Mouse (Mus musculus): ENCODE results near the gene Irf3. TPM values are rescaled to one million over a fixed set of nuclear protein-coding genes. Genes with fewer than 3 reads are reported as not detected.

The Irf3 gene
- polyA plus RNA-seq, 1 experiment from 2014 or later = 90.9 TPM

DNA sequence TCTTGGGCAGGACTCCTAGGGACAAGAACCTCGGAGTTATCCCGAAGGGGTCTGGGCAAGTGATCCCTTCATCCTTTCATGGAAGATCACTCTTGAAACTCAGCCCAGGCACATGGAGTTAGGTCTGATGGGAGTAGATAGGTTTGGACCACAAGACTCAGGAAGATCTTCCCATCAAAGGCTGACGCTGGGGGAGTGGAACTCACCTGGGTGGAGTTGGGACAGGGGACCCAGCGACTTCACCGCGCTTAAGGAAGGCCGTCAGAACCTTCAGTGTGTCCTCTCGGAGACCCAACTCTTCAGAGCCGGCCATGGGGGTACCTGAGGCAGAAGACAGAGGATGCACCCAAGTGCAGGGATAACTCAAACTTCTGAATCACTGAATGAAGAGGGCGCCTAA, 776 bp upstream of the Irf3 start:
- no peak for ATAC-seq (ENCODE audit: insufficient number of reproducible peaks, insufficient read depth, low FRiP score, low TSS enrichment, low read depth)
- Histone ChIP-seq H3K9me3 (no peaks in the 10 kb centered on the region), H3K36me3 (peaks cover 72% of the 10 kb centered on the region), H3K4me2 (peak overlapping the region; percentile 94), H3K9ac (replicated peaks) (peak overlapping the region; percentile 79), H3K4me1 (replicated peaks) (peaks cover 33% of the 10 kb centered on the region), H3K4me3 (replicated peaks) (peak overlapping the region; percentile 58), H3K27ac (peak overlapping the region; percentile 82), H3K27me3 (no peaks in the 10 kb centered on the region)
- WGBS = 13% methylated on average over 10 of the region's 10 CpGs

DNA sequence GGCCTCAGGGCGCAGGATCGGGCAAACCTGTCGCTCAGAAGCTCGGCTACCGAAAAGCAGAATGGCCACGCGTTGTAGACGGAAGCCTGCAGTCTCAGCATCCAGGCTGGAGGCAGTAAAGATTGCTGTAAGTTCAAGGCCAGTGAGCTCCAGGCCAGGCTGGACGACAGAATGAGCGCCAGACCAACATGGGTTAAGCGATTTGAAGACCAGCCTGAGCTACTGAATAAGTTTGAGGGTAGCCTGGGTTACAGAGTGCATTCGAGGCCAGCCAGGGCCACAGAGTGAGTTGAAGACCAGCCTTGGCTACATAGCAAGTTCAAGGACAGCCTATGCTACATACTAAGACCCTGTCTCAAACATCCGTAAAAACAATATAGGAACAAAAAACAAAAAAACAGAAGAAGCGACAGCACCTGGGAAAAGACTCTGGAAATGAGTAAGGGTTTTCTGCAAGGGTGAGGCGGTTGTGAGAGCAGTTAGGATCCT, 536 bp downstream of the Irf3 start:
- 3% methylated on average over 15 of the region's 15 CpGs for WGBS
- H3K36me3 ChIP-seq = peaks cover 72% of the 10 kb centered on the region
- peaks cover 33% of the 10 kb centered on the region for H3K4me1 ChIP-seq (replicated peaks)
- no peaks in the 10 kb centered on the region for H3K9me3 ChIP-seq
- ATAC-seq (ENCODE audit: insufficient number of reproducible peaks, insufficient read depth, low FRiP score, low TSS enrichment, low read depth) = no peak
- peak overlapping the region; percentile 58 for H3K4me3 ChIP-seq (replicated peaks)
- no peaks in the 10 kb centered on the region for H3K27me3 ChIP-seq
- H3K4me2 ChIP-seq = peak overlapping the region; percentile 94
- H3K27ac ChIP-seq = peak overlapping the region; percentile 90
- peak overlapping the region; percentile 79 for H3K9ac ChIP-seq (replicated peaks)

DNA sequence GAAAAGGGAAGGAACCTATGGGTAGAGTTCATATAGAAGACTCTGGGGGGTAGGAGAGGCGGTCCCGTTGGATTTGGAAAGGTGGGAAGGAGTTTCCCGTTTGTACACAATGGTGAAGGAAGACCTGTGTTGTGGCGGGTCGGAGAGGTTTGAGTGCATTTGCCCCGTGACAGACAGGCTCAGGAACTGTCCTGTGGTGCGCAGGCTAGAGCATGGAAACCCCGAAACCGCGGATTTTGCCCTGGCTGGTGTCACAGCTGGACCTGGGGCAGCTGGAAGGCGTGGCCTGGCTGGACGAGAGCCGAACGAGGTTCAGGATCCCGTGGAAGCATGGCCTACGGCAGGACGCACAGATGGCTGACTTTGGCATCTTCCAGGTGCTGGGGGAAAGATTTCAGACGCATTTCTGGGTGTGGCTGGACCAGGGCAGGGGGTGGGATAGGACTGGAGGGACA, 1.1 kb downstream of the Irf3 start, which contains the start of gene Bcl2l12:
Gene Bcl2l12, minus strand, starts transcription at position 212 of the 455 bp plus-strand sequence.
- 1% methylated on average over 18 of the region's 18 CpGs for WGBS
- H3K27ac ChIP-seq = peak within 1 kb of the TSS; percentile 90
- peak within 1 kb of the TSS; percentile 79 for H3K9ac ChIP-seq (replicated peaks)
- H3K27me3 ChIP-seq = no peaks in the 10 kb centered on the region
- peaks cover 33% of the 10 kb centered on the region for H3K4me1 ChIP-seq (replicated peaks)
- no peaks in the 10 kb centered on the region for H3K9me3 ChIP-seq
- ATAC-seq (ENCODE audit: insufficient number of reproducible peaks, insufficient read depth, low FRiP score, low TSS enrichment, low read depth) = no peak
- peak within 1 kb of the TSS; percentile 58 for H3K4me3 ChIP-seq (replicated peaks)
- peak within 1 kb of the TSS; percentile 94 for H3K4me2 ChIP-seq
- peaks cover 72% of the 10 kb centered on the region for H3K36me3 ChIP-seq

DNA sequence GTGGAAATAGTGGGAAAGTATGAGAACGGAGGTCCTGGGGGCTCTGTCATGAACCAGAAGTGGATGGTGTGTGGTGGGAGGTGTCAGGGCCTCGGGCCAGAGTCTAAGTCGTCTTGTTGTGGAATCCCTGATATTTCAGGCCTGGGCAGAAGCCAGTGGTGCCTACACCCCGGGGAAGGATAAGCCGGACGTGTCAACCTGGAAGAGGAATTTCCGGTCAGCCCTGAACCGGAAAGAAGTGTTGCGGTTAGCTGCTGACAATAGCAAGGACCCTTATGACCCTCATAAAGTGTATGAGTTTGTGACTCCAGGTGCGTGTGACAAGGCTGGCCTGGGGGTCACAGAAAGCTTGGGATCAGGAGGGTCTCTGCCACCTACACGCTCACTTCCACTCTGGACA, 2.3 kb downstream of the Irf3 start:
- WGBS = 78% methylated on average over 11 of the region's 11 CpGs
- H3K27me3 ChIP-seq = no peaks in the 10 kb centered on the region
- no peak overlapping the region for H3K27ac ChIP-seq
- H3K4me1 ChIP-seq (replicated peaks) = peaks cover 37% of the 10 kb centered on the region
- no peaks in the 10 kb centered on the region for H3K9me3 ChIP-seq
- H3K36me3 ChIP-seq = peaks cover 72% of the 10 kb centered on the region
- H3K4me2 ChIP-seq = peak overlapping the region; percentile 94; the same call in 1 of the 2 replicates
- H3K9ac ChIP-seq (replicated peaks) = no peak overlapping the region
- peak overlapping the region; percentile 19; the same call in 1 of the 2 replicates for H3K4me3 ChIP-seq (replicated peaks)
- no peak for ATAC-seq (ENCODE audit: insufficient number of reproducible peaks, insufficient read depth, low FRiP score, low TSS enrichment, low read depth)

DNA sequence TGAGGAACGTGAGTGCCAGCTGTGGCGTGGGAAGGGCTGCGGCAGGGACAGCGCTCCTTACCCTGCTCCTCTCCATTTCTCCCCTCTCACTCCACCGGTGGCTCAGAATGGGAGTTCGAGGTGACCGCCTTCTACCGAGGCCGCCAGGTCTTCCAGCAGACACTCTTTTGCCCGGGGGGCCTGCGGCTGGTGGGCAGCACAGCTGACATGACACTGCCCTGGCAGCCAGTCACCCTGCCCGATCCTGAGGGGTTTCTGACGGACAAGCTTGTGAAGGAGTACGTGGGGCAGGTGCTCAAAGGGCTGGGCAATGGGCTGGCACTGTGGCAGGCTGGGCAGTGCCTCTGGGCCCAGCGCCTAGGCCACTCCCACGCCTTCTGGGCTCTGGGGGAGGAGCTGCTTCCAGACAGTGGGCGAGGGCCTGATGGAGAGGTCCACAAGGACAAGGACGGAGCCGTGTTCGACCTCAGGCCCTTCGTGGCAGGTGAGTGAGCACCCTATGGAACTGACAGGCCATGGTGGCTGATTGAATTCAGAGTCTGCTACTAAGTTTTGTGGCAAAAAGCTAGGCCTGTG, 3.2 kb downstream of the Irf3 start:
- no peak overlapping the region for H3K9ac ChIP-seq (replicated peaks)
- peaks cover 40% of the 10 kb centered on the region for H3K4me1 ChIP-seq (replicated peaks)

DNA sequence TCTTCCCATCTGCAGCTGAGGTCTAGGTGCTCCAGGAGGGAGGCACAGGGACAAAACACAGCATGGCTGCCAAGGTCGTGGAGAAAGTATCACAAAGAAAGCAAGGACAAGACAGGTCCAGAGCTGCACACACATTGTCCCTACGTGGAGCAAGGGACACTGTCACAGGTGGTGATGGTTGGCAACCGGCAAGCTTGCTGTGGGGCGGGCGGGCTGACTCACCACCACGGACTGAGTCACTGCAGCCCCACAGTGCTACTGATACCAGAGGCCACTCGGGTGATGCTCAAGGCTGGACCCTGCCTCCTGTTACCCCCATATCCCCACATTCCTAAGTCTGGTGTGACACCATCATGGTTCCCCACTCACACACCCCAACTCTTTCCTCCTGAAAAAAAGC, 5.0 kb downstream of the Irf3 start:
- Histone ChIP-seq H3K4me2 (no peak overlapping the region), H3K27ac (no peak overlapping the region), H3K4me1 (replicated peaks) (peaks cover 29% of the 10 kb centered on the region), H3K27me3 (no peaks in the 10 kb centered on the region), H3K9ac (replicated peaks) (no peak overlapping the region), H3K9me3 (no peaks in the 10 kb centered on the region), H3K4me3 (replicated peaks) (no peak overlapping the region), H3K36me3 (peaks cover 83% of the 10 kb centered on the region)
- 91% methylated on average over 7 of the region's 7 CpGs for WGBS
- no peak for ATAC-seq (ENCODE audit: insufficient number of reproducible peaks, insufficient read depth, low FRiP score, low TSS enrichment, low read depth)

More for the DNA sequence above, 3.2 kb downstream of the Irf3 start:
- H3K9me3 ChIP-seq = no peaks in the 10 kb centered on the region
- 89% methylated on average over 21 of the region's 21 CpGs for WGBS
- H3K4me3 ChIP-seq (replicated peaks) = no peak overlapping the region; the same call in 1 of the 2 replicates
- no peaks in the 10 kb centered on the region for H3K27me3 ChIP-seq
- H3K36me3 ChIP-seq = peaks cover 72% of the 10 kb centered on the region
- H3K4me2 ChIP-seq = no peak overlapping the region
- ATAC-seq (ENCODE audit: insufficient number of reproducible peaks, insufficient read depth, low FRiP score, low TSS enrichment, low read depth) = no peak
- no peak overlapping the region for H3K27ac ChIP-seq

DNA sequence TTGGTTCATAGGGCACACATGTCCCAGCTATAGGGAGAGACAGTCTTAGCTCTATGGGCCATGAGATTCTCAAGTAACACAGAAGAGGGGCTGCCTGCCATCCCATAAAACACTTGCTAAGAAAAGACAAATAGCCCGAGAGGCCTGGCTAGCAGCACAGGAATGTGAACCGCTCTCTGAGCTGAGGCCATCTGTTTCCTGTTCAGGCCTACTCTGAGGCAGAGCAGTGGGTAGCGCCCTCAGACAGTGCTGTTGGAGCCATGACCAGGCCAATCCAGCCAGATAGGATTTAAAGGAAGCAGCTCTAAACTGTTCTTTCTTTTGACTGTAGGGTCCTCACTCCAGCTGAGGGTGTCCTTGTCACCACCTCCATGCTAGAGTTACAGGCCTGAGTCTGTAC, 7.1 kb downstream of the Irf3 start:
- WGBS = 47% methylated on average over 3 of the region's 3 CpGs
- peak overlapping the region; percentile 69 for H3K27ac ChIP-seq

DNA sequence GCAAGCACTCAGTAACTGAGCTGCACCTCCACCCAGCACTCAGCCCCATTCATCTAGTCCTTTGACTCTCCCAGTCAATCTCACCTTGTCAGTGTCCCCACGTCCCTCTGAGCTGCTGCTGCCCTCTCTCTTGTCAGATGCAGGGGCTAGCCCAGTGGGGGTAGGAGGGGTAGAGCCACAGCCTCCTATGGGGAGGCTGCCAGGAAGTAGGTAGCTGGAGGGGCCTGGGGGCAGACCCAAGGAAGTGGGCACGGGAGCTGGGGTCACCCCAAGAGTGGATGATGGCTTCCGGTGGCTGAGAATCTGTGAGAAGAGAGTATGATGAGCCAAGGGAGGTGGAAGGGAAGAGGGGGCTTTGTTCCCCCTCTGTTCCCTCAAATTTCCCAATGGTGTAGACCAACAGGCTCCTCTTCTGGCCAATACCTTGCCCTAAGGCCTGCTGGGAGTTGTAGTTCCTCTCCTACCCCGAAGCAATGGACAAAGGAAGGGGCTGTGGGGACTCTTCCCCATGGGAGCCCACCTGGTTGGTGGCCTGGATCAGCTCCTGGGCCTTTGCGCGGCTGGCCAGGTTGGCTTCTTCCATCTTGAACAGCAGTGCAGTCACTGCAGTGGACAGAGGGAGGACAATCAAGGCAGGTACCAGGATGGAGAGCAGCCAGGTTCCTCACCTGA, 8.0 kb downstream of the Irf3 start:
- no peak overlapping the region for H3K4me3 ChIP-seq (replicated peaks)
- 0 out of 2 replicates have a peak overlapping the region, but pooled peaks have one; percentile 34 for H3K9ac ChIP-seq (replicated peaks)
- H3K27me3 ChIP-seq = no peaks in the 10 kb centered on the region
- H3K4me1 ChIP-seq (replicated peaks) = peaks cover 10% of the 10 kb centered on the region; the same call in 1 of the 2 replicates
- H3K36me3 ChIP-seq = peaks cover 100% of the 10 kb centered on the region
- no peak overlapping the region for H3K4me2 ChIP-seq
- H3K27ac ChIP-seq = peak overlapping the region; percentile 66
- ATAC-seq (ENCODE audit: insufficient number of reproducible peaks, insufficient read depth, low FRiP score, low TSS enrichment, low read depth) = no peak
- no peaks in the 10 kb centered on the region for H3K9me3 ChIP-seq
- 89% methylated on average over 6 of the region's 6 CpGs for WGBS

More for the DNA sequence above, 7.1 kb downstream of the Irf3 start:
- Histone ChIP-seq H3K27me3 (no peaks in the 10 kb centered on the region), H3K36me3 (peaks cover 100% of the 10 kb centered on the region), H3K9me3 (no peaks in the 10 kb centered on the region), H3K9ac (replicated peaks) (no peak overlapping the region), H3K4me1 (replicated peaks) (peaks cover 15% of the 10 kb centered on the region; the same call in 1 of the 2 replicates), H3K4me3 (replicated peaks) (no peak overlapping the region), H3K4me2 (no peak overlapping the region)
- no peak for ATAC-seq (ENCODE audit: insufficient number of reproducible peaks, insufficient read depth, low FRiP score, low TSS enrichment, low read depth)

DNA sequence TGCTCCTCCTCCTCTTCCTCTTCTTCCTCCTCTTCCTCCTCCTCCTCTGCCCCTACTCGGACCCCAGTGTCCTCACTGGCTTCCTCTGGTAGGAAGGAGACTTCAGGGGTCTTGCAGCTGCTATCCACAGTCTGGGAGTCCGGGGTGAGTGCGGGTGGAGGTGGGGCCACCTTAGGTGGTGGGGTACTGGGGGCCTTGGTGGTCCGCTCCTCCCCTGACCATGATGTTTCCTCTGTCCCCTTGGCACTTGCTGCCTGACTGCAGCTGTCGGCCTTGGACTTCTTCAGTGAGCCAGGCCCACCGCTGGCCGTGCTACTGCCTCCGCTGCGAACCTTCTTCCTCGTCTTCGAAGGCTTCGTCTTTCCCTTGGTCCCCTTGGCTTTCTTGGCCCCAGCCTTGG, 9.1 kb downstream of the Irf3 start:
- H3K9me3 ChIP-seq = no peaks in the 10 kb centered on the region
- no peak overlapping the region for H3K4me2 ChIP-seq
- H3K4me3 ChIP-seq (replicated peaks) = no peak overlapping the region
- ATAC-seq (ENCODE audit: insufficient number of reproducible peaks, insufficient read depth, low FRiP score, low TSS enrichment, low read depth) = no peak
- H3K4me1 ChIP-seq (replicated peaks) = peaks cover 10% of the 10 kb centered on the region; the same call in 1 of the 2 replicates
- H3K36me3 ChIP-seq = peaks cover 100% of the 10 kb centered on the region
- no peak overlapping the region for H3K27ac ChIP-seq
- H3K9ac ChIP-seq (replicated peaks) = no peak overlapping the region
- no peaks in the 10 kb centered on the region for H3K27me3 ChIP-seq
- 98% methylated on average over 12 of the region's 12 CpGs for WGBS

DNA sequence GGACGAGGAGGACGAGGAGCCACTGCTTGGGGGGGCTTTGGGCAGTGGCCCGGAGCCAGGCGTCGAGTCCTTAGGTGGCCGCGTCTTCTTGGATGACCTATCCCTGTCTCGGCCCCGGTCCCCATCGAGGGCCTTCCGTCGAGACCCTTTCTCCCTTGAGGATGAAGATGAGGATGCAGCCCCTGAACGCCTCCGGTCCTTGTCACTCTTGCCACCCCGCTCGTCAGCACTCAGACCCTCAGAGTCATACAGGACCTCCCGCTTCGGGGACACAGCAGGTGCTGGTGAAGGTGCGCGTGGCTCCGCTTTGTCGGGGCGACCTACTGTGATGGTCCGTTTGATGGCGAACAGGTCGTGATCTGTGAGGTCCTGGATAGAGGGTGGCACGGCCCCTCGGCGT, 9.7 kb downstream of the Irf3 start:
- H3K9ac ChIP-seq (replicated peaks) = no peak overlapping the region
- no peak for ATAC-seq (ENCODE audit: insufficient number of reproducible peaks, insufficient read depth, low FRiP score, low TSS enrichment, low read depth)
- peaks cover 100% of the 10 kb centered on the region for H3K36me3 ChIP-seq
- WGBS = 96% methylated on average over 29 of the region's 29 CpGs
- H3K4me1 ChIP-seq (replicated peaks) = peaks cover 10% of the 10 kb centered on the region; the same call in 1 of the 2 replicates
- no peak overlapping the region for H3K27ac ChIP-seq
- H3K4me2 ChIP-seq = no peak overlapping the region
- no peak overlapping the region for H3K4me3 ChIP-seq (replicated peaks)
- H3K9me3 ChIP-seq = no peaks in the 10 kb centered on the region
- H3K27me3 ChIP-seq = no peaks in the 10 kb centered on the region

DNA sequence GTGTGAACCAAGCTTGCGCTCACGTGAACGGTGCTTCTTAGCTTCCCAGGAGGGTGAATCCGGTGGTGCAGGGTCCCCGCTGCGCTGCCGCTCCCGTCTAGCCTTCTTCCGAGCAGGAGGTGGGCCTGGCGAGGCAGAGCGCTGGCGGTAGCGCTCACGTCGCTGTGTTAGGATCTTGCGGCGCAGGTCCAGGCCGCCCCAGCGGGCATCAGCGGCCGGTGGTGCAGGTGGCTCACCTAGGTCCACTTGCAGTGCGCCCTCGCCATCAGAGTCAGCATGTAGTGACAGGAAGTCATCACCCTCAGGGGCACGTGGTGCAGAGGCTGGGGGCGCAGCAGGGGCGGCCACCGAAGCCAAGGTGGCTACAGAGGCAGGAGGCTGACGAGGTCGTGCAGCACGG, 10.4 kb downstream of the Irf3 start:
- Histone ChIP-seq H3K9ac (replicated peaks) (no peak overlapping the region), H3K27ac (no peak overlapping the region), H3K27me3 (no peaks in the 10 kb centered on the region), H3K9me3 (no peaks in the 10 kb centered on the region), H3K4me2 (no peak overlapping the region), H3K36me3 (peaks cover 100% of the 10 kb centered on the region), H3K4me1 (replicated peaks) (peaks cover 10% of the 10 kb centered on the region; the same call in 1 of the 2 replicates), H3K4me3 (replicated peaks) (no peak overlapping the region)
- ATAC-seq (ENCODE audit: insufficient number of reproducible peaks, insufficient read depth, low FRiP score, low TSS enrichment, low read depth) = no peak
- WGBS = 96% methylated on average over 30 of the region's 30 CpGs

All from limb, embryonic 12.5 days (tissue).